Mouse (Mus musculus): Measurements from ENCODE around the gene Slc26a10.
A peak's percentile ranks its signal among the peaks of the same experiment; 100 is the strongest.
"Not testable (repeated sequence)": the region's sequence is repeated elsewhere in the genome, so short reads cannot be mapped to it uniquely, and the experiment has no call there.

Slc26a10 gene

DNA sequence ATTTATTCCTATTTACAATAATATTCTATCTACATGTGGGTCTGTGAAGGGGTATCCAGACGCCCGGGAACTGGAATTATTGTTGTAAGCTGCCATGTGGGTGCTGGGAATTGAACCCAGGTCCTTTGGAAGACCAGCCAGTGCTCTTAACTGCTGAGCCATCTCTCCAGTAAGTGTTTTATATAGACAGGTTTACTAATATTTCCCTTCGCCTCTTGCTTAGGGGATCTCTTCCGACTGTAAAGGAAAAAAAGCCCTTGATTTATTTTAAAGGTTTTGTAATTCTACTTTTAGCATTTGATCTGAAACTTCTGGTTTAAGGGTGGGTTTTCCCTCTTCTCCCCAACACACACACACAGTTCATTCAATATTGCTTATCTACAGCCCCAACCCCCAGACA lies 16.3 kb downstream of the Slc26a10 start:
- DNase-seq (ENCODE audit: low spot score in 2 of 2): no peak

GRCm38 (mm10) chr10:127162771-127163261 lies 17.6 kb downstream of the Slc26a10 start:
- peak; percentile 86 to 88 for DNase-seq (ENCODE audit: low spot score in 2 of 2)

DNA sequence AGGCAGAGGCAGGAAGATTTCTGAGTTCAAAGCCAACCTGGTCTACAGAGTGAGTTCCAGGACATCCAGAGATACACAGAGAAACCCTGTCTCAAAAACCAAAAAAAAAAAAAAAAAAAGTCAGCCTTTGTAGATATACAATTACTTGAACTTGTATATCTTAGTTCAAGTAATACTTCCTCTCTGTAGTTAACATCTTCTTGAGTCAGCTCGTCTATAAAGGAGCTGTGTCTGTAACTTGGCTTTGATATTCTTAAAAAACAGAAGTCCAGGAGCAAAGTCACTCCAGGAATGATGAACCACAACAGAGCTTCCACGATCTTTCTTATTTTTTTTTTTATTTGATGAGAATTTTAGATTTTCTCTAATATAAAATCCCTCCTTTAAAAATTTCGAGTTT lies 19.7 kb downstream of the Slc26a10 start:
- DNase-seq (ENCODE audit: low spot score in 2 of 2): no peak

- DNase-seq (ENCODE audit: low spot score in 2 of 2): no peak
Observed at GRCm38 (mm10) chr10:127160081-127160480, 20.4 kb downstream of the Slc26a10 start.

DNA sequence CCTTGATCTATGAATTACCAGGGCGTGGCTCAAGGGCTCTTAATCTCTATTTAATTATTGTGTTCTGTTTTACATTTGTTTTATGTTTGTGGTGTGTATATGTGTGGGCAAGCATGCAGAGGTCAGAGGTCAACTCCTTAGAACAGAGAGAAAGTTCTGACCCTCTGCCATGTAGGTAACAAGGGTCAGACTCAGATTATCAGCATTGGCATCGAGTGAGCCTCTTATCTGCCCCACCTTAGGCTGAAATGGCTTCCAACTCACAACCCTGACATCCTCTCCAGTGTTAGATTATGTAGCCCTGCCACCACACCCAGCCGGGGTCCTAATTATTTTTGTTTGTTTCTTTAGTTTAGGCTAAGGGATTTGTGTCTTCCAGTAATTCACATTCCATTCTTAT lies 22.0 kb downstream of the Slc26a10 start:
- no peak for DNase-seq (ENCODE audit: low spot score in 2 of 2)

DNA sequence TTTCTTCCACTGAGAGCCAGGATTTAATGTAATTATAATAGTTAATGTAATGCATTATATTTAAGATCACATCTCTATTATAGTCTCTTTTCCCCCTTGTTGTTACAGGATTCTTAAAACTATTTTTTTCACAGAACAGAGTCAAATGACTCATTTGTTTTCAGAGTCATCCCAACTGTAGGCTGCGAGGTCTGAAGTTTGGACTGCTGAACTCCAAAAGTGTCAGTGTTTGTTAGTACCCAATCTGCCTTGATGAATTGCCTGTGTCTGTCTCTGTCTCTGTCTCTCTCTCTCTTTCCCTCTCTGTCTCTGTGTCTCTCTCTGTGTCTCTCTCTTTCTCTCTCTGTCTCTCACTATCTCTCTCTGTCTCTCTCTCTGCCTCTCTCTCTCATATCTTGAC lies 23.9 kb downstream of the Slc26a10 start:
- no peak for DNase-seq (ENCODE audit: low spot score in 2 of 2)

GRCm38 (mm10) chr10:127156089-127156488 lies 24.4 kb downstream of the Slc26a10 start:
- no peak for DNase-seq (ENCODE audit: low spot score in 2 of 2)

DNA sequence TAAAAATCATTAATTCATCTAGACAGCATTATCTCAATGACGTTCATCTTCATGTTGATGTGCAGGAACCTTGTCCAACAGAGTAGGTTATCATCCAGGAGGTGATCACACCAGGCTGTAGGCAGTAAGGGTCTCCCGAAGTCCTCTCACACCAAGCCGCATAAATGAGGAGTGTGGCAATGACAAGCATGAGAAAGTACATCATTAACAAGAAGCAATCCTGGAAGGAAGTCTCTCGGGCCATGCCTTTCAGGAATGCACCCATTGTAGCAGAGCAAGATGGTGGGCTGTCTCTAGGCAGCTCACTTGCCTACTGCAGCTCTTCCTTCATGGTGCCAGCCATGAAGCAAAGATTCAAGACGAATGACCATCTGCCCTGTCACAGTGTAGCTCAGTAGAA lies 25.8 kb downstream of the Slc26a10 start:
- no peak for DNase-seq (ENCODE audit: low spot score in 2 of 2)

DNA sequence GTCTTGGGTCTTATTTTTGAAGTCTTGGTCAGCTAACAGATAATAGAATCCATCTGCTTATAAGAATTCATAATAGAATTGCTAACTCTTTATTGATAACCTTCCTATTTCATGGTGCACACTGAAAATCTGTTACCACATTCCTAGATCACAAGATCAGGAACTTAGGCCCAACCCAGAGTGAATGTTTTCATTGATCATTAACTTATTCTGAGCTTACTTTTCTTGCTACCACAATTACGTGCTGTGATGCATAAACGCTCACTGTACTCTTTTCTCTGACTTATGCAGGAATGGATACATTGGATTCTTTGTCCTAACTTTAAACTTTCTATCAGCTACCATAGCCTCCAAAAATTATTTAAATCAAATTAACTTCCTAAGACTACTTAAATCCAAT lies 26.2 kb downstream of the Slc26a10 start:
- DNase-seq (ENCODE audit: low spot score in 2 of 2): no peak

- no peak for DNase-seq (ENCODE audit: low spot score in 2 of 2)
Observed at GRCm38 (mm10) chr10:127153323-127153722, 27.1 kb downstream of the Slc26a10 start.

DNA sequence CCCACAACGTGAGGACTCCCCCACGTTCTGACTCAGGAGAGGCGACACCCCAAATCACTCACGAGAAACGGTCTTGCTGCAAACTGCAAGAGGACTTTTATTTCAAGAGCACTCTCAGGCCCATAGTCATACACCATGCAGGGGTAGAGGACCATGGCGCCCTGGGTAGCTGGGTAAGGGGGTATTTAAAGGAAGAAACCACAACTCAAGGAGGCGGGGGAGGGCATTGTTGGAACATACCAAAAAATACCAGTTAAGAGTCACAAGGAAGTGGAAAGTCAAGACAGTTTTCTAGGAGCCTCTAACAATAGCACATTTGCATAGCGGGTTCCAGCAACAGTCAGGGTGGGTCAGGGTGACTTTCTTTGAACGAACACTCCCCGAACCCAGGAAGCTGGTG lies 27.9 kb downstream of the Slc26a10 start:
- not testable (repeated sequence) for DNase-seq (ENCODE audit: low spot score in 2 of 2)

- DNase-seq (ENCODE audit: low spot score in 2 of 2): peak in 1 of 2 experiments; percentile 56
Observed at GRCm38 (mm10) chr10:127151233-127151632, 29.2 kb downstream of the Slc26a10 start.

- peak in 1 of 2 experiments; percentile 53 for DNase-seq (ENCODE audit: low spot score in 2 of 2)
Observed at GRCm38 (mm10) chr10:127150471-127150872, 30.0 kb downstream of the Slc26a10 start.

DNA sequence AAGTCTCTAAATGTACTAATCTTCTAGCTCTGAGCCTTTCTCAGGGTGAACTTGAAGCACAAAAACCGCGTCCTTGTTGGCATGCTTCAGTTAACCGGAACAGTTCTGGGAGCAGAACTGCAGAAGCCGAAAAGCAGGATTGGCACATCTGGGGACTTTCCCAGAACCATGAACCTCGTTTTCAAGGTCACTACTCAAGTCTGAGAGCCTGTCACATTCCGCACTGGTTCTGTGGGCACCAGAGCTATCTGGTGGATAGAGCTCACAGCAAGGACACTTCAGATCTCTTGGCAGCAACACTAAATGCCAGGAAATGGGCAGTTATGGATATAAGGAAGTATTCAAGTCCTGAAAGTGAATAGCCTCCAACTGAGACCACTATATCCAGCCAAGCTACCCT lies 33.3 kb downstream of the Slc26a10 start:
- no peak for DNase-seq (ENCODE audit: low spot score in 2 of 2)

DNA sequence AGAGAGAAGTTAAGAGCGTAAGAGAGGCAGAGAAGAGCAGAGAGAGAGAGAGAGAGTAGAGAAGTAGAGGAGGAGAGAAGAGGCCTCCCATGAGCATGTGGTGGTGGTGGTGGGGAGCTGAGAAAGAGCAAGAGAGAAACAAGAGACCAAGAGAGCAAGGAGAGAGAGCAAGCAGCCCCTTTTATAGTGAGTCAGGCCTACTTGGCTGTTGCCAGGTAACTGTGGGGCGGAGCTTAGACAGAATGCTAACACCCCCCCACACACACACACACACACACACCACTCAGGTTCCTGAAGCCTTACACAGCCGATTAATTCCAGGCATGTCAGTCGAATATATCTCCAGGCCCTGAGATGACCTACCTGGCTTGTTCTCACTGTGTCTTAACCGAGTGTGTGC lies 35.1 kb downstream of the Slc26a10 start:
- DNase-seq (ENCODE audit: low spot score in 2 of 2): no peak

GRCm38 (mm10) chr10:127144536-127144935 lies 35.9 kb downstream of the Slc26a10 start:
- no peak for DNase-seq (ENCODE audit: low spot score in 2 of 2)

GRCm38 (mm10) chr10:127143228-127143627 lies 37.2 kb downstream of the Slc26a10 start:
- DNase-seq (ENCODE audit: low spot score in 2 of 2): no peak

DNA sequence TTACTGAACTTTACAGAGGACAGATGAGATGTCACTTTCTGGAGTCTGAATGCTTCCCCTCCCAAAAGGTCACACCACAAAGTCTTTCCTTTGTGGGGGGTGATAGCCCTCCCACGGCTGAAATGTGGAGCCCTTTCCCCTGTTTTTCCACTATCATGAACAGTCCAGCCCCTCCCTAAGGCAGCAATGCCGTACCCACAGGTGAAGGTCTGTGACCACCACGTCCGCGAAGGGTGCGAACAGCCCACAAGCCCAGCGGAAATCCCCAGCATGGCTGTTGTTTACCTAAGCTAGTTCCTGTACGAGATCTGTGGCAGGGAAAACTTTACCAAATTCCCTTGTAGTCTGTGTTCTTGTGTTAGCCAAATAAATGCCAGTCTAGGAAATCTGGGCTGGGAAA lies 38.9 kb downstream of the Slc26a10 start:
- peak; percentile 83 to 91 for DNase-seq (ENCODE audit: low spot score in 2 of 2)

- DNase-seq (ENCODE audit: low spot score in 2 of 2): peak; percentile 32 to 63
Observed at GRCm38 (mm10) chr10:127140971-127141370, 39.5 kb downstream of the Slc26a10 start.

DNA sequence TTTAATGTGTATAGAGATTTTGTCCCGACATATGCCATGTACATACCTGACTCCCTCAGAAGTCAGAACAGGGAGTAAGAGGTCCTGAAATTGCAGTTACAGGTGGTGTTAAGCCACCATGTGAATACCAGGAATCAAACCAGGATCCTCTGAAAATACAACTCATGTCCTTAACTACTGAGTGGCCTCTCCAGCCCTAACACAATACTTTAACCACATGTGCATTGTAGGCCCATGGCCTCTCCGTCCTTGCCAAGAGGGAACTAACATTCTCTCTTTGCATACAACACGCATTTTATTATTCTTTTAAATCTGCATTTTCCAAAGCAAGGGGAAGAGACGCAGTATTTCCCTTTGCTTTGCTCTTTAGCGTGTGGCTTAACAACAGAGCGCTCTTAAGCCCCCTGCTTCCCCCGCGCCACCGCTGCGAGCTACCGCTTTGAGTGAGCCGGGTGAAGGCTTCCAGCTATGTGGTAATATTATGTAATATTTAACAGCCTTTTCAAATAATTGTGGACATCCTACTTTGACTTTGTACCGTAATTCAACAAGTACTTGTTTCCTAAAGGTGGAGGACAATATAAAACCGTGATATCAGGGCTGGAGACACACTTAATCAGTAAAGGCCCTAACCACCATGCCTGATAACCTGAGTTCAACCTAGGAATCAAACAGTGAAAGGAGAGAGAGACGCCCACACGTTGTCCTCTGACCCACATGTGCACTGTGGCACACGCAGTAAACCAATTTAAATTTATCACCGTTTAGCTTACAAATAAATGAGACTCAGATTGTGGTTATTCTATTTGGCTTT lies 41.9 kb downstream of the Slc26a10 start:
- no peak for DNase-seq (ENCODE audit: low spot score in 2 of 2)

- no peak for DNase-seq (ENCODE audit: low spot score in 2 of 2)
Observed at GRCm38 (mm10) chr10:127137896-127138295, 42.5 kb downstream of the Slc26a10 start.

DNA sequence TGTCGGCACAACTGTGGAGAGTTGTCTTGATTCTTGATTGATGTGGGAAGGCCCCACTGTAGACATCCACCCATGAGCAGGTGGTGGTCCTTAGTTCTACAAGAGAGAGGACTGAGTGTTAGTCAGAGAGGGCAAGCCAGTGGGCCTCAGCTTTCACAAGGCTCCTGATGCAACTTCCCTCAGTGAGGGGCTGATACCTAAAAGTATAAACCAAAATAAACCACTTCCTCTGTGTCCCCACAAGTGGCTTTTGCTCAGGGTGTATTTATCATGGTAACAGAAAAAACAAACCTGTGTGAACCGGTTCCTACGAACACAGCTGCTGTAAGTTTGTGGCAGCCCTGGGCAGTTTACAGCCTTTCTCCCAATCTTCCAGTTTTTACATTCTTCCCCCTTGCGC lies 43.9 kb downstream of the Slc26a10 start:
- DNase-seq (ENCODE audit: low spot score in 2 of 2): peak; percentile 81 to 86

- DNase-seq (ENCODE audit: low spot score in 2 of 2): peak; percentile 48 to 58
Observed at GRCm38 (mm10) chr10:127135118-127135836, 45.2 kb downstream of the Slc26a10 start.

Data from natural killer cell, adult 2 months (primary cell).